Mouse (Mus musculus): ENCODE results near the gene Dstyk.

DNA sequence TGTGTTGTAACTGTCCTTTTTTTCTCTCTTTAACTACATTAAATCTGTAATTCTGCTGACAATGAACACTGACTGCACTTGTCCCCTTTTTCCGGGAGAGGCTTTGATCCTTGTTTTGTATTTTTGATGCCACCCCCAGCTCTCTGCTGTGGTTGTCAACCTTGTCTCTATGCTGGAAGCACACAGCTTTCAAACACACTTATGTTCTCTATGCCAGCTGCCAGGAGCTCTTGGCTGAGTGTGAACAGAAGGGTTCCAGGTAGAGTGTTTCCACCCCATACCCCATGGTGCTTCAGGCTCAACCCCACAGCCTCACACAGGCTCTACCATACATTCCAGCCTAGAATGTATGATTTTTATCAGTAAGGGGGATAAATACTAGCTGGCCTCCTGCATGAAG, 57.1 kb downstream of the Dstyk start:
- TF ChIP-seq CTCF (IDR thresholded peaks at IDR 0.05; ENCODE audit: low read depth) (no peak), EP300 (optimal IDR thresholded peaks at IDR 0.05) (no peak)

All from stomach, postnatal 0 days (tissue).